Mouse (Mus musculus) embryo, embryonic 11 days (tissue): ENCODE measurements around the gene Tmprss3.

Source experiments
- DNase-seq: peaks from one replicate; pipeline ENCODE4 v3.0.0-alpha.2; 2015

Tmprss3 gene

GRCm38 (mm10) chr17:31193360-31193759 lies 5.4 kb downstream of the Tmprss3 start:
- no peak for DNase-seq

GRCm38 (mm10) chr17:31192663-31193062 lies 6.1 kb downstream of the Tmprss3 start:
- peak; percentile 30 for DNase-seq

- no peak for DNase-seq
These were observed 7.0 kb downstream of the Tmprss3 start for GRCm38 (mm10) chr17:31191825-31192224.

GRCm38 (mm10) chr17:31187370-31187769 lies 11.4 kb downstream of the Tmprss3 start:
- DNase-seq = peak; percentile 77

- no peak for DNase-seq
These were observed 14.3 kb downstream of the Tmprss3 start for GRCm38 (mm10) chr17:31184269-31184990.

GRCm38 (mm10) chr17:31183180-31183974 lies 15.4 kb downstream of the Tmprss3 start:
- DNase-seq = no peak

GRCm38 (mm10) chr17:31181490-31181889 lies 17.3 kb downstream of the Tmprss3 start:
- DNase-seq = no peak

- no peak for DNase-seq
These were observed 22.5 kb downstream of the Tmprss3 start for GRCm38 (mm10) chr17:31176321-31176720.

GRCm38 (mm10) chr17:31169796-31170195 lies 29.0 kb downstream of the Tmprss3 start:
- no peak for DNase-seq

GRCm38 (mm10) chr17:31165127-31165526 lies 33.6 kb downstream of the Tmprss3 start, which contains the start of gene Tff1:
Tff1 (minus strand) TSS chr17:31165277.
- DNase-seq = no peak

- DNase-seq = no peak
These were observed 35.0 kb downstream of the Tmprss3 start for GRCm38 (mm10) chr17:31163821-31164220.

GRCm38 (mm10) chr17:31162607-31163006 lies 36.2 kb downstream of the Tmprss3 start:
- no peak for DNase-seq

GRCm38 (mm10) chr17:31160291-31160690 lies 38.5 kb downstream of the Tmprss3 start:
- no peak for DNase-seq

GRCm38 (mm10) chr17:31157921-31158320 lies 40.9 kb downstream of the Tmprss3 start:
- no peak for DNase-seq

GRCm38 (mm10) chr17:31153785-31154184 lies 45.0 kb downstream of the Tmprss3 start:
- no peak for DNase-seq

GRCm38 (mm10) chr17:31152966-31153499 lies 45.7 kb downstream of the Tmprss3 start:
- DNase-seq = no peak

- no peak for DNase-seq
These were observed 46.3 kb downstream of the Tmprss3 start for GRCm38 (mm10) chr17:31152512-31152911.

GRCm38 (mm10) chr17:31145998-31146397 lies 52.8 kb downstream of the Tmprss3 start:
- DNase-seq = no peak

- no peak for DNase-seq
These were observed 54.4 kb downstream of the Tmprss3 start, which contains the start of gene Tff2 for GRCm38 (mm10) chr17:31144040-31145037. Tff2 (minus strand) TSS chr17:31144282.

GRCm38 (mm10) chr17:31142116-31142515 lies 56.7 kb downstream of the Tmprss3 start:
- no peak for DNase-seq

- DNase-seq = peak; percentile 77
These were observed 60.4 kb downstream of the Tmprss3 start for GRCm38 (mm10) chr17:31138398-31138797.

- DNase-seq = no peak
These were observed 62.0 kb downstream of the Tmprss3 start for GRCm38 (mm10) chr17:31136821-31137220.
